Mouse (Mus musculus) erythroblast, embryonic 14.5 days (primary cell): ENCODE results near the gene Creb3l4.

ENCODE experiments used
- GATA1 ChIP-seq: IDR thresholded peaks from 2 replicates; pipeline ENCODE4 v1.6.1; 2012; ENCODE audit warnings: low read length, inconsistent platforms, mixed read lengths
- TAL1 ChIP-seq: IDR thresholded peaks from 3 replicates; pipeline ENCODE4 v1.6.1; 2012; ENCODE audit warnings: low read length, inconsistent platforms, mixed read lengths

DNA sequence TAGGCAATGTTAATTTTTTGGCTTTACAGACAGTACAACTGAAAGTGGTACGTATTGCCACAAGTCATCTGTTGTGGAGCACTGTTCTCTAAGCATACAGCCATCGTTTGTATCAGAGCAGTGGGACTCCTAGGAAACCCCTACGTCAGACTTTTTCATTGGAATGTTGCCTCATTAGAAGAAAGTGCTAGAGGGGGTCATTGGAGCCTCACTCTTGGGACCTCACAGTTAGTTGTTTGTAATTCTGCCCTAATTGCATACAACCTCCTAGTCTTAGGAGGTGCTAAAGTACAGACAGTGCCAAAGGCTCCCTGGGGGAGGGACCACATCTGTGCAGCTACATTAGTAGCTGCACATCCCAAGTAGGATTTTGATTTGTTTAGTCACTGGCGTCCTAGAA lies 48.6 kb downstream of the Creb3l4 start:
- no peak for TF ChIP-seq TAL1
- no peak for TF ChIP-seq GATA1
